Mouse (Mus musculus) liver, embryonic 12.5 days (tissue): ENCODE measurements around the gene Krtap8-1. TPM values are rescaled to one million over a fixed set of nuclear protein-coding genes. Genes with fewer than 3 reads are reported as not detected.

Experiments used
- ATAC-seq: fragments of 200-750 bp; cut with Nextera tagmentation; 2 replicates; pipeline ENCODE4 v1.8.0; 2017; ENCODE audit warnings: moderate number of reproducible peaks, mild to moderate bottlenecking, moderate library complexity
- H3K27ac ChIP-seq: fragments of 300-500 bp; sonication (generic); 2 replicates; pipeline ENCODE4 v1.5.1; 2016; ENCODE audit warnings: mild to moderate bottlenecking
- H3K27me3 ChIP-seq: fragments of 300-500 bp; sonication (generic); replicated peaks from 2 replicates; pipeline ENCODE4 v1.6.1; 2016; ENCODE audit warnings: mild to moderate bottlenecking, moderate library complexity
- H3K36me3 ChIP-seq: fragments of 300-500 bp; sonication (generic); 2 replicates; pipeline ENCODE4 v1.6.1; 2016; ENCODE audit warnings: mild to moderate bottlenecking, moderate library complexity
- H3K4me1 ChIP-seq: fragments of 300-500 bp; sonication (generic); 2 replicates; pipeline ENCODE4 v1.6.1; 2016
- H3K4me2 ChIP-seq: fragments of 300-500 bp; sonication (generic); 2 replicates; pipeline ENCODE4 v1.6.1; 2016; ENCODE audit warnings: mild to moderate bottlenecking, moderate library complexity
- H3K4me3 ChIP-seq: fragments of 300-500 bp; sonication (generic); 2 replicates; pipeline ENCODE4 v1.5.1; 2016; ENCODE audit warnings: mild to moderate bottlenecking, moderate library complexity
- H3K9ac ChIP-seq: fragments of 300-500 bp; sonication (generic); 2 replicates; pipeline ENCODE4 v1.6.1; 2016; ENCODE audit warnings: mild to moderate bottlenecking, moderate library complexity
- H3K9me3 ChIP-seq: fragments of 300-500 bp; sonication (generic); replicated peaks from 2 replicates; pipeline ENCODE4 v1.6.1; 2016; ENCODE audit warnings: mild to moderate bottlenecking, moderate library complexity
- WGBS: fragments of 180-500 bp; shearing (Covaris S2); methylation state at CpG from one replicate; pipeline ENCODE4 v1.1.7; 2016; ENCODE audit not compliant: insufficient replicate concordance; 5-methylcytosine and 5-hydroxymethylcytosine counted together
- polyA plus RNA-seq: library from polyadenylated mRNA; unstranded; fragments of >200 nt; fragmentation: Nextera tagmentation; extraction: Ambion mirVana; gene quantifications from 2 replicates; pipeline ENCODE4 v1.2.1, GENCODE M21; 2016

Krtap8-1 gene
- polyA plus RNA-seq: not detected in 2 replicates

- WGBS: 63% methylated on average over 7 of the region's 7 CpGs
- Histone ChIP-seq H3K9ac (no peak within 1 kb of the TSS), H3K4me2 (no peak within 1 kb of the TSS), H3K27me3 (no peaks in the 10 kb centered on the region), H3K9me3 (peaks cover 9% of the 10 kb centered on the region; the same call in 1 of the 2 replicates), H3K4me1 (no peaks in the 10 kb centered on the region), H3K36me3 (no peaks in the 10 kb centered on the region), H3K27ac (no peak within 1 kb of the TSS), H3K4me3 (no peak within 1 kb of the TSS)
- ATAC-seq: no peak
These were observed at the start of gene Krtap8-1 for GRCm38 (mm10) chr16:89487852-89488251. Gene Krtap8-1 (minus strand): TSS chr16:89487952.

DNA sequence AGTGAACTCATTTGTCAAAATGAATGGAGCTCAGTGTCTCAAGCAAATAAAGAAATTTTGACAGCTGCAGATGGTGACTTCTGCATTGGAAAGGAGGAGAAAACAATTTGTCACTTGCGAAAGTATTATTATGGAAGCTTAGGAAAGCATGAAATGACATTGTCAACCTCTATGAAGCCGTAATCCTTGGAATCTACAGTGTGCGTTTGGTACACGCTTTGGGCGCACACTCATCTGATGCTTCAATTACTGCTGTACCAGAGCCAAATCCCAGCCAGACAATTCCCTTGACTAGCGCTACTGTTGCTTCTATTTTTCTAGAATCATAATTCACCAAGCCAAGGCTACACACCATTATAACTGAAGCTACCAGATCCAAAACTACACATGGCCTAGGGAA, 49.6 kb upstream of the Krtap8-1 start:
- Histone ChIP-seq H3K4me1 (no peaks in the 10 kb centered on the region), H3K27me3 (no peaks in the 10 kb centered on the region), H3K9ac (no peak overlapping the region), H3K4me2 (no peak overlapping the region), H3K4me3 (no peak overlapping the region), H3K27ac (no peak overlapping the region), H3K9me3 (no peaks in the 10 kb centered on the region), H3K36me3 (no peaks in the 10 kb centered on the region)
- WGBS: 85% methylated on average over 6 of the region's 6 CpGs
- no peak for ATAC-seq

DNA sequence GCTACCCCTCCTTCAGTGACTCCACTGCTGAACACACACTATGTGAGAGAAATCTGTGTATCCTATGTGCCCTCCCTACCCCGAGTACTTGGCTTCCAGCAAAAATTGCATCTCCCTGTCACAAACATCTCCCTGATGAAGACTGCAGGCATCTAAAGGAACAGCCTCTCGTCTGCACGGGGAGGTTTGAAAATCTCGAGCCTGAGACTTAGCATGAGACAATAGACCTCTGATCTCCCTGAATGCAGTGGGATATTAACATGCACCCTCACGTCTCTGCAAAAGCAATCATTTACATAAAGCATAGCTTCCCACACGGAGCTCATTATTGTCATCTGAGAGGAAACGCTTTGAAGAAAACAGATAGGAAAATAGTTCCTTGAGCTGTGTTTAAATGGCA, 42.8 kb upstream of the Krtap8-1 start:
- no peak overlapping the region for H3K27ac ChIP-seq
- H3K27me3 ChIP-seq: no peaks in the 10 kb centered on the region
- no peaks in the 10 kb centered on the region for H3K36me3 ChIP-seq
- H3K4me1 ChIP-seq: no peaks in the 10 kb centered on the region
- no peak for ATAC-seq
- no peak overlapping the region for H3K4me2 ChIP-seq
- no peak overlapping the region for H3K4me3 ChIP-seq
- no peak overlapping the region for H3K9ac ChIP-seq
- no peaks in the 10 kb centered on the region for H3K9me3 ChIP-seq
- WGBS: 47% methylated on average over 7 of the region's 7 CpGs

DNA sequence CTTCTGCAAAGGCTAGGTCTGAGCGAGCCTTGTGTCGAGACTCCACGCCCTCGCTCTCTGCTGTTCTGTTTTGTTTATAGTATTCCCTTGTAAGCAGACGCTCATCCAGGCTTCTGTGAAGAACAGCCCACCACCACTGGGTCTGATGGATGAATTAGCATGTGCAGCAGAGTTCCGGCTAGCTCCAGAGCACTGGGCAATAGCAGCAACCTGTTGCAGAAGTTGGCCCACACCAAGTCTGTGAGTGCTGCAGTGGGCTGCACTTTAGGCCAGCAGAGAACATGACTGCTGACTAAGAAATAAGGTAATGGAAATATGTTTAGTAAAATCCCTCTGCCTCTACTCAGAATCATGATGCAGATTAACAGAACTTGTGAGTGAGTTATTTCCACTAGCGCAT, 42.1 kb upstream of the Krtap8-1 start:
- Histone ChIP-seq H3K36me3 (no peaks in the 10 kb centered on the region), H3K9me3 (no peaks in the 10 kb centered on the region), H3K27ac (no peak overlapping the region), H3K9ac (no peak overlapping the region), H3K4me3 (no peak overlapping the region), H3K4me2 (no peak overlapping the region), H3K27me3 (no peaks in the 10 kb centered on the region), H3K4me1 (no peaks in the 10 kb centered on the region)
- no peak for ATAC-seq
- WGBS: 62% methylated on average over 7 of the region's 7 CpGs

DNA sequence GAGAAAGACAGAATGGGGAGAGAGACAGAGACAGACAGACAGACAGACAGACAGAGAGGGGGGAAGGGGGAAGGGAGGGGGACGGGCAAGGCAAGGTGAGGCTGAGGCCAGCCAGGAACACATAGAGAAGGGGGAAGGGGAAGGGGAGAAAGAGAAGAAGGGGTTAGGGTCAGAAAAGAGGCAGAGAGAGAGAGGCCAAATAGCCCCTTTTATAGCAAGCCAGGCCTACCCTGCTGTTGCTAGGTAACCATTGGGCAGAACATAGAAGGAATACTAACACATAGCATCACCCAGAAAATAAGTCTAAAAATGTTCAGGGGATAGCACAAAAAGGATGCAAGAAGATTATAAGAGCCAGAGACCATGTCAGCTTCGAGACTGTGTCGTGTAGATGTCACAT, 40.6 kb upstream of the Krtap8-1 start:
- H3K4me1 ChIP-seq: no peaks in the 10 kb centered on the region
- H3K9ac ChIP-seq: no peak overlapping the region
- H3K36me3 ChIP-seq: no peaks in the 10 kb centered on the region
- H3K4me3 ChIP-seq: no peak overlapping the region
- ATAC-seq: no peak
- H3K9me3 ChIP-seq: no peaks in the 10 kb centered on the region
- H3K4me2 ChIP-seq: no peak overlapping the region
- no peaks in the 10 kb centered on the region for H3K27me3 ChIP-seq
- H3K27ac ChIP-seq: no peak overlapping the region
- WGBS: 64% methylated on average over 3 of the region's 3 CpGs

DNA sequence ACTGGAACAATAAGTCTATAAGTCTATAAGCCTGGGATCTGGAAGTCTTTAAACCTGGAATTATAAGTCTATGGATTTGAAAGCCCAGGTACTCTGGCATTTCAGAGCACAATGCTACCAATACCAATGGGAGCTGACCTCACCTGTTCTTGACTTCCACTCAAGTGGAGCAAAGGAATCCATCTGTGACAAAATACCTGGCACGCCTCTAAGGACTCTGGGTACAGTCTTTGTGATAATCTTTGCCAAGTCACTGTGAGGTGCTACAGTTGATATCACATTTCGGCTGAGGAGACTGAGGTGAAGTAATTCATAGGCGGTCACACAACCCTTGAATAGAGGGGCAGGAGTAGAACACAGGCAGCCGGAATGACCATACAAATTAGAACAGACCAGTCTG, 33.2 kb upstream of the Krtap8-1 start:
- Histone ChIP-seq H3K9me3 (no peaks in the 10 kb centered on the region), H3K36me3 (no peaks in the 10 kb centered on the region), H3K4me1 (no peaks in the 10 kb centered on the region), H3K9ac (no peak overlapping the region), H3K27me3 (no peaks in the 10 kb centered on the region), H3K27ac (no peak overlapping the region), H3K4me2 (no peak overlapping the region), H3K4me3 (no peak overlapping the region)
- no peak for ATAC-seq
- 80% methylated on average over 4 of the region's 4 CpGs for whole genome bisulfite sequencing

- ATAC-seq: no peak
- Histone ChIP-seq H3K9me3 (no peaks in the 10 kb centered on the region), H3K27ac (no peak overlapping the region), H3K4me3 (no peak overlapping the region), H3K4me1 (no peaks in the 10 kb centered on the region), H3K27me3 (no peaks in the 10 kb centered on the region), H3K36me3 (no peaks in the 10 kb centered on the region), H3K9ac (no peak overlapping the region), H3K4me2 (no peak overlapping the region)
- 78% methylated on average over 2 of the region's 2 CpGs for WGBS
These were observed 32.8 kb upstream of the Krtap8-1 start for GRCm38 (mm10) chr16:89520555-89520954.

GRCm38 (mm10) chr16:89520091-89520490, 32.3 kb upstream of the Krtap8-1 start:
- no peaks in the 10 kb centered on the region for H3K27me3 ChIP-seq
- H3K36me3 ChIP-seq: no peaks in the 10 kb centered on the region
- no peak for ATAC-seq
- H3K9me3 ChIP-seq: no peaks in the 10 kb centered on the region
- WGBS: 74% methylated on average over 6 of the region's 6 CpGs
- no peak overlapping the region for H3K27ac ChIP-seq
- no peaks in the 10 kb centered on the region for H3K4me1 ChIP-seq
- H3K4me2 ChIP-seq: no peak overlapping the region
- no peak overlapping the region for H3K4me3 ChIP-seq
- no peak overlapping the region for H3K9ac ChIP-seq

DNA sequence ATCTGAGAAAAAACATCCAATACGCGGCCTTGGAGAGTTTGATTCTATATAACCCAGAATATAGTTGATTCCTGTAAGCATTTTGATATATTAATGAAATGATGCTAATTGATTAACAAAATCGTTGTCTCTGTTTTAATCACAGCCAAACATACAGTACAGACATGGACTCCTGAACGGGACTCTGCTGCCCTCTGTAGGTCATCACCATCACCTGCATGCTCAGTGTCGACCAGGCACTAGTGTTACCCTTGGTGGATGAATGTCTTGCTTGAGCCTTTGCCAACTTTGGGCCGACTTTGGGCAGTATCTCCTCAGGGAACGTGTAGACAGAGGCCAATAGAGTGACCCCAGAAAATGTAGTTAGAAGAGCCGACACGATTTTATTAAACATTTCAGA, 29.9 kb upstream of the Krtap8-1 start:
- no peak for ATAC-seq
- no peaks in the 10 kb centered on the region for H3K4me1 ChIP-seq
- no peaks in the 10 kb centered on the region for H3K27me3 ChIP-seq
- H3K27ac ChIP-seq: no peak overlapping the region
- H3K9ac ChIP-seq: no peak overlapping the region
- H3K9me3 ChIP-seq: 0 out of 2 replicates have a peak, but pooled peaks cover 3% of the 10 kb centered on the region
- WGBS: 45% methylated on average over 9 of the region's 9 CpGs
- no peak overlapping the region for H3K4me3 ChIP-seq
- H3K36me3 ChIP-seq: no peaks in the 10 kb centered on the region
- H3K4me2 ChIP-seq: no peak overlapping the region

- no peak for ATAC-seq
- WGBS: 79% methylated on average over 7 of the region's 7 CpGs
- no peak overlapping the region for H3K9ac ChIP-seq
- peaks cover 15% of the 10 kb centered on the region; the same call in 1 of the 2 replicates for H3K9me3 ChIP-seq
- no peak overlapping the region for H3K4me2 ChIP-seq
- H3K4me1 ChIP-seq: no peaks in the 10 kb centered on the region
- H3K27me3 ChIP-seq: no peaks in the 10 kb centered on the region
- H3K4me3 ChIP-seq: no peak overlapping the region
- H3K36me3 ChIP-seq: no peaks in the 10 kb centered on the region
- H3K27ac ChIP-seq: no peak overlapping the region
These were observed 25.7 kb upstream of the Krtap8-1 start for GRCm38 (mm10) chr16:89513431-89513830.

DNA sequence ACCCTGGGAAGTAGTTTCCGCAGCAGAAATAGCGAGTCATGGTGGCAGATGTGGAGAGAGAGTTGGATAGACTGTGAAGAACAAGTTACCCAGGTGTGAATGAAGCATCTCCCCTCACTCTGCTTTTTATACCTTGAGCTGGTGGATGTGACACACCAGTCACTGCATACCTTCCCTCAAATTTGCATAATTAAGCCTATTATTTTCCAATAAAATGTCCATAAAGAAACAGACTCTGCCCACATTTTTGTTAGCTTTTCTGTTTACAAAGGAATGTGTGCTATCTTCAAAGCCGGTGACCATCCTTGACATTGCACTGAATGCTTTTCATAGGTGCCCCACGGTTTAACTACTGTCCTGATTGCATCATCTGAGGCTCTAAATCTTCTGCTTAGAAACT, 20.5 kb upstream of the Krtap8-1 start, which contains the start of gene Krtap7-1:
Gene Krtap7-1, minus strand, starts transcription at position 101 of the 400 bp plus-strand sequence.
- 72% methylated on average over 4 of the region's 4 CpGs for WGBS
- Histone ChIP-seq H3K4me2 (no peak within 1 kb of the TSS), H3K27me3 (no peaks in the 10 kb centered on the region), H3K27ac (no peak within 1 kb of the TSS), H3K4me1 (no peaks in the 10 kb centered on the region), H3K9ac (no peak within 1 kb of the TSS), H3K9me3 (peaks cover 13% of the 10 kb centered on the region; the same call in 1 of the 2 replicates), H3K36me3 (no peaks in the 10 kb centered on the region), H3K4me3 (no peak within 1 kb of the TSS)
- no peak for ATAC-seq

DNA sequence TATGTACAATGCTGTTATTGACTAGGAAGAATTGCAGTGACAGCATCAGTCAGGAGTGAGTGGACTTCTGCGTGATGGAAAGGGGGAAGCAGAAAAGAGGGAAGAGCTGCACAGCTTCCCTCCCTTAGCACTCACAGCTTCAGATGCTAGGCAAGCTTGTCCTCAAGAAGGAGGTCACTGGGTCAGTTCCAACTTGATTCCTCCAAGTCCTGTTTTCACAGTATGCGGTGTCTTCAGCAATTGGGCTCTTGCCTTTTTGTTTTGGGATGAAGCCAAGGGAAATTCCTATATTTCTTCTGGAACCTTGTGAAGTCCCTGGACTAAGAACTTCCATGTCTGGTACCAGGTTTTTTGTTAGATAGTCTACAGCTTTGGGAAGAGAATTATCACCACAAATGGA, 15.8 kb upstream of the Krtap8-1 start:
- Histone ChIP-seq H3K9ac (no peak overlapping the region), H3K4me1 (no peaks in the 10 kb centered on the region), H3K9me3 (0 out of 2 replicates have a peak, but pooled peaks cover 4% of the 10 kb centered on the region), H3K4me3 (no peak overlapping the region), H3K27ac (no peak overlapping the region), H3K4me2 (no peak overlapping the region), H3K27me3 (no peaks in the 10 kb centered on the region), H3K36me3 (no peaks in the 10 kb centered on the region)
- no peak for ATAC-seq
- 83% methylated on average over 2 of the region's 2 CpGs for WGBS

- no peak for ATAC-seq
- Histone ChIP-seq H3K27ac (no peak overlapping the region), H3K36me3 (no peaks in the 10 kb centered on the region), H3K9ac (no peak overlapping the region), H3K27me3 (no peaks in the 10 kb centered on the region), H3K4me1 (no peaks in the 10 kb centered on the region), H3K9me3 (0 out of 2 replicates have a peak, but pooled peaks cover 4% of the 10 kb centered on the region), H3K4me2 (no peak overlapping the region), H3K4me3 (no peak overlapping the region)
- 68% methylated on average over 5 of the region's 5 CpGs for WGBS
These were observed 14.1 kb upstream of the Krtap8-1 start for GRCm38 (mm10) chr16:89501870-89502269.
